Mouse (Mus musculus) myocyte (in vitro differentiated cells): ENCODE data around the gene Rhbg. TPM values are rescaled to one million over a fixed set of nuclear protein-coding genes. Genes with fewer than 3 reads are reported as not detected.

ENCODE experiments used
- H3K27me3 ChIP-seq: one replicate; pipeline ENCODE4 v1.6.1; 2011; ENCODE audit not compliant: control insufficient read depth, insufficient read depth, insufficient read length
- H3K36me3 ChIP-seq: one replicate; pipeline ENCODE4 v1.6.1; 2011; ENCODE audit not compliant: control insufficient read depth, insufficient read depth
- H3K4me2 ChIP-seq: one replicate; pipeline ENCODE4 v1.6.1; 2011; ENCODE audit warnings: low read depth, control low read depth
- H3K4me3 ChIP-seq: one replicate; pipeline ENCODE4 v1.5.1; 2011; ENCODE audit warnings: mild to moderate bottlenecking, control low read depth, moderate library complexity
- H3K79me2 ChIP-seq: one replicate; pipeline ENCODE4 v1.6.1; 2011; ENCODE audit not compliant: control insufficient read depth, insufficient read depth
- H3ac ChIP-seq: one replicate; pipeline ENCODE4 v1.6.1; 2011; ENCODE audit not compliant: control insufficient read depth, insufficient read length
- CEBPB ChIP-seq: IDR thresholded peaks from 2 replicates; pipeline ENCODE4 v1.6.1; 2011; ENCODE audit warnings: mild to moderate bottlenecking, moderate library complexity; ENCODE audit not compliant: poor library complexity, insufficient read depth, severe bottlenecking
- E2F4 ChIP-seq: IDR thresholded peaks from one replicate; pipeline ENCODE4 v1.6.1; 2011; ENCODE audit warnings: mild to moderate bottlenecking, control low read depth, moderate library complexity; ENCODE audit not compliant: insufficient read depth
- MAX ChIP-seq: IDR thresholded peaks from one replicate; pipeline ENCODE4 v1.6.1; 2011; ENCODE audit warnings: low read depth, mild to moderate bottlenecking, control low read depth
- MYOD1 ChIP-seq, 3 experiments: IDR thresholded peaks; one replicate each; pipeline ENCODE4 v1.6.1; 2011; ENCODE audit warnings: control low read depth in 2 of 3, low read depth in 2 of 3, mild to moderate bottlenecking in 2 of 3, moderate library complexity in 1 of 3; ENCODE audit not compliant: insufficient read length in 2 of 3, control insufficient read depth in 1 of 3
- MYOG ChIP-seq, 3 experiments: IDR thresholded peaks; one replicate each; pipeline ENCODE4 v1.6.1; 2011; ENCODE audit warnings: control low read depth in 2 of 3, low read depth in 2 of 3, mild to moderate bottlenecking in 2 of 3; ENCODE audit not compliant: insufficient read length in 2 of 3, control insufficient read depth in 1 of 3, insufficient read depth in 1 of 3
- POLR2A ChIP-seq: IDR thresholded peaks from one replicate; pipeline ENCODE4 v1.6.1; 2011; ENCODE audit warnings: low read depth, mild to moderate bottlenecking, control low read depth, moderate library complexity; ENCODE audit not compliant: insufficient read length
- POLR2AphosphoS2 ChIP-seq: IDR thresholded peaks from one replicate; pipeline ENCODE4 v1.6.1; 2011; ENCODE audit warnings: low read depth, control low read depth; ENCODE audit not compliant: insufficient read length
- REST ChIP-seq: IDR thresholded peaks from one replicate; pipeline ENCODE4 v1.6.1; 2011; ENCODE audit warnings: mild to moderate bottlenecking, control low read depth, moderate library complexity; ENCODE audit not compliant: insufficient read depth, insufficient read length
- SRF ChIP-seq: IDR thresholded peaks from one replicate; pipeline ENCODE4 v1.6.1; 2011; ENCODE audit warnings: low read depth; ENCODE audit not compliant: control insufficient read depth, insufficient read length
- TCF12 ChIP-seq: IDR thresholded peaks from one replicate; pipeline ENCODE4 v1.6.1; 2011; ENCODE audit warnings: mild to moderate bottlenecking, control low read depth; ENCODE audit not compliant: poor library complexity, insufficient read depth, severe bottlenecking
- TCF3 ChIP-seq: IDR thresholded peaks from one replicate; pipeline ENCODE4 v1.6.1; 2011; ENCODE audit warnings: low read depth, control low read depth; ENCODE audit not compliant: insufficient read length
- USF1 ChIP-seq: IDR thresholded peaks from one replicate; pipeline ENCODE4 v1.6.1; 2011; ENCODE audit warnings: low read depth, mild to moderate bottlenecking, control low read depth, moderate library complexity
- polyA plus RNA-seq: library from polyadenylated mRNA; unstranded; fragments of >200 nt; fragmentation: generic; extraction: Trizol; gene quantifications from one replicate; pipeline ENCODE4 v1.2.1, GENCODE M21; 2012; ENCODE audit warnings: missing spikeins

The Rhbg gene
- polyA plus RNA-seq = not detected

GRCm38 (mm10) chr3:88254268-88254926 lies at the start of gene Rhbg:
Gene Rhbg (minus strand): TSS chr3:88254709.
- Histone ChIP-seq H3K27me3 (peaks cover 67% of the 10 kb centered on the region), H3ac (peak within 1 kb of the TSS; percentile 20), H3K4me3 (no peak within 1 kb of the TSS), H3K4me2 (peak within 1 kb of the TSS; percentile 64), H3K79me2 (no peaks in the 10 kb centered on the region), H3K36me3 (no peaks in the 10 kb centered on the region)
- TF ChIP-seq POLR2AphosphoS2 (no peak), CEBPB (no peak), TCF3 (no peak), USF1 (no peak), E2F4 (no peak)

GRCm38 (mm10) chr3:88299172-88299571 lies 44.7 kb upstream of the Rhbg start:
- Histone ChIP-seq H3K4me2 (no peak overlapping the region), H3K27me3 (no peaks in the 10 kb centered on the region), H3K79me2 (peaks cover 44% of the 10 kb centered on the region), H3K4me3 (peak overlapping the region; percentile 78), H3ac (no peak overlapping the region), H3K36me3 (peaks cover 52% of the 10 kb centered on the region)
- TF ChIP-seq SRF (no peak), MYOD1 (IDR thresholded peaks at IDR 0.05; ENCODE audit: control insufficient read depth in 1 of 3, insufficient read length in 2 of 3, low read depth in 2 of 3) (no peak), USF1 (no peak), POLR2A (no peak), CEBPB (no peak), REST (no peak), POLR2AphosphoS2 (no peak), TCF12 (no peak), E2F4 (no peak), MYOG (IDR thresholded peaks at IDR 0.05; ENCODE audit: control insufficient read depth in 1 of 3, insufficient read depth in 1 of 3, insufficient read length in 2 of 3, low read depth in 2 of 3) (no peak), MAX (no peak), TCF3 (no peak)

- H3K4me2 ChIP-seq = peak overlapping the region; percentile 90
- no peaks in the 10 kb centered on the region for H3K27me3 ChIP-seq
- TF ChIP-seq TCF12 (no peak), MYOG (IDR thresholded peaks at IDR 0.05; ENCODE audit: control insufficient read depth in 1 of 3, insufficient read depth in 1 of 3, insufficient read length in 2 of 3, low read depth in 2 of 3) (no peak), USF1 (no peak), POLR2AphosphoS2 (no peak), REST (no peak), POLR2A (no peak)
These were observed 42.9 kb upstream of the Rhbg start for GRCm38 (mm10) chr3:88297321-88297851.

GRCm38 (mm10) chr3:88296561-88297318 lies 42.2 kb upstream of the Rhbg start, which contains the start of the genes Tsacc and Cct3:
Gene Tsacc (minus strand): TSS chr3:88296999.
Gene Cct3 (plus strand): TSS chr3:88297116.
- peak within 1 kb of the TSS; percentile 90 for H3K4me2 ChIP-seq
- no peaks in the 10 kb centered on the region for H3K27me3 ChIP-seq
- TF ChIP-seq E2F4 (no peak), REST (peak; percentile 18), POLR2AphosphoS2 (peak; percentile 89), TCF12 (no peak), POLR2A (peak; percentile 80), MAX (no peak), CEBPB (no peak), SRF (peak; percentile 94)
- peaks cover 28% of the 10 kb centered on the region for H3K36me3 ChIP-seq
- peak within 1 kb of the TSS; percentile 78 for H3K4me3 ChIP-seq
- peaks cover 44% of the 10 kb centered on the region for H3K79me2 ChIP-seq
- H3ac ChIP-seq = peak within 1 kb of the TSS; percentile 29

More at GRCm38 (mm10) chr3:88297321-88297851, 42.9 kb upstream of the Rhbg start:
- Histone ChIP-seq H3K4me3 (peak overlapping the region; percentile 78), H3K79me2 (peaks cover 44% of the 10 kb centered on the region), H3K36me3 (peaks cover 34% of the 10 kb centered on the region), H3ac (peak overlapping the region; percentile 29)

- peak overlapping the region; percentile 82 for H3K4me2 ChIP-seq
- peak overlapping the region; percentile 78 for H3K4me3 ChIP-seq
- peaks cover 22% of the 10 kb centered on the region for H3K36me3 ChIP-seq
- peaks cover 41% of the 10 kb centered on the region for H3K79me2 ChIP-seq
- TF ChIP-seq MYOG (IDR thresholded peaks at IDR 0.05; ENCODE audit: control insufficient read depth in 1 of 3, insufficient read depth in 1 of 3, insufficient read length in 2 of 3, low read depth in 2 of 3) = no peak
- TF ChIP-seq USF1 = peak; percentile 62
- H3K27me3 ChIP-seq = no peaks in the 10 kb centered on the region
- H3ac ChIP-seq = peak overlapping the region; percentile 29
These were observed 41.6 kb upstream of the Rhbg start for GRCm38 (mm10) chr3:88296110-88296560.
